Mouse (Mus musculus) forebrain, embryonic 10.5 days (tissue): ENCODE measurements around the gene Slx. TPM values are rescaled to one million over a fixed set of nuclear protein-coding genes. Genes with fewer than 3 reads are reported as not detected.
"Not testable (repeated sequence)": the region's sequence is repeated elsewhere in the genome, so short reads cannot be mapped to it uniquely, and the experiment has no call there.

Experiments
- DNase-seq: peaks from one replicate; pipeline ENCODE4 v3.0.0-alpha.2; 2017; ENCODE audit warnings: low spot score; ENCODE audit errors: extremely low spot score
- H3K27ac ChIP-seq: fragments of 300-500 bp; sonication (generic); 2 replicates; pipeline ENCODE4 v1.5.1; 2016; ENCODE audit warnings: mild to moderate bottlenecking
- H3K27me3 ChIP-seq: fragments of 300-500 bp; sonication (generic); 2 replicates; pipeline ENCODE4 v1.6.1; 2016; ENCODE audit warnings: mild to moderate bottlenecking; ENCODE audit not compliant: poor library complexity, severe bottlenecking
- H3K36me3 ChIP-seq: fragments of 300-500 bp; sonication (generic); replicated peaks from 2 replicates; pipeline ENCODE4 v1.6.1; 2016; ENCODE audit warnings: mild to moderate bottlenecking, moderate library complexity
- H3K4me1 ChIP-seq: fragments of 300-500 bp; sonication (generic); 2 replicates; pipeline ENCODE4 v1.6.1; 2016
- H3K4me3 ChIP-seq: fragments of 300-500 bp; sonication (generic); 2 replicates; pipeline ENCODE4 v1.5.1; 2016; ENCODE audit warnings: mild to moderate bottlenecking, moderate library complexity
- H3K9me3 ChIP-seq: fragments of 300-500 bp; sonication (generic); 2 replicates; pipeline ENCODE4 v1.6.1; 2016; ENCODE audit warnings: mild to moderate bottlenecking, moderate library complexity
- WGBS: fragments of 180-500 bp; shearing (Covaris S2); methylation state at CpG from one replicate; pipeline ENCODE4 v1.1.7; 2016; 5-methylcytosine and 5-hydroxymethylcytosine counted together
- microRNA-seq: library from miRNA; unstranded; fragments of <30 nt; microRNA quantifications from one replicate; pipeline ENCODE4, GENCODE M21; 2017
- polyA plus RNA-seq: library from polyadenylated mRNA; unstranded; fragments of >200 nt; fragmentation: Nextera tagmentation; extraction: Ambion mirVana; gene quantifications from 2 replicates; pipeline ENCODE4 v1.2.1, GENCODE M21; 2016

Slx gene
- polyA plus RNA-seq = not detected in 2 replicates

- not testable (repeated sequence) for H3K9me3 ChIP-seq, H3K4me1 ChIP-seq, DNase-seq, H3K36me3 ChIP-seq, H3K27me3 ChIP-seq, H3K27ac ChIP-seq, H3K4me3 ChIP-seq
- WGBS = 68% methylated on average over 3 of the region's 3 CpGs
Measured at GRCm38 (mm10) chrX:26545465-26545864, at the start of gene Slx. TSS of gene Slx (minus strand) at chrX:26545565.

Small RNA genes lying within 50 kb of the gene (microRNA-seq; reads per million reads assigned to microRNA genes)
- not detected for gene Gm27341

Other genes with a start within 250 kb of the Slx start
- not detected in 2 replicates for gene Gm2030, start 235.5 kb downstream of the Slx start, polyA plus RNA-seq
- gene Gm14525, start 157.1 kb upstream of the Slx start, polyA plus RNA-seq = not detected in 2 replicates